Mouse (Mus musculus): Measurements from ENCODE around the gene Gm2004.
"Not testable (repeated sequence)": the region's sequence is repeated elsewhere in the genome, so short reads cannot be mapped to it uniquely, and the experiment has no call there.

- not testable (repeated sequence) for TF ChIP-seq CTCF (IDR thresholded peaks at IDR 0.05; ENCODE audit: extremely low read depth, insufficient read length, insufficient replicate concordance, low read depth, low read length); POLR2A (IDR thresholded peaks at IDR 0.05; ENCODE audit: low read depth, low read length)
Measured at GRCm38 (mm10) chr2:176149725-176150124, at the start of gene Gm2004.

Data from small intestine, adult 2 months (tissue).